Mouse (Mus musculus) heart, postnatal 10 days (tissue): Measurements from ENCODE around the gene Slc35b3. TPM values are rescaled to one million over a fixed set of nuclear protein-coding genes. Genes with fewer than 3 reads are reported as not detected.
A peak's percentile ranks its signal among the peaks of the same experiment; 100 is the strongest.

Source experiments
- DNase-seq, 2 experiments: peaks; one replicate each; pipeline ENCODE4 v3.0.0; 2021
- intact Hi-C: fragments of 180-260 bp; cut with DNase I; formaldehyde crosslinking; loops from one replicate; pipeline ENCODE4 v1.15.1; 2025
- total RNA-seq, 2 experiments: library from RNA; stranded (reverse); gene quantifications; 2 replicates each; pipeline ENCODE4 v1.2.3; 2021

The Slc35b3 gene
- total RNA-seq = 1 to 10 TPM; 8.0 to 8.7 TPM

DNA sequence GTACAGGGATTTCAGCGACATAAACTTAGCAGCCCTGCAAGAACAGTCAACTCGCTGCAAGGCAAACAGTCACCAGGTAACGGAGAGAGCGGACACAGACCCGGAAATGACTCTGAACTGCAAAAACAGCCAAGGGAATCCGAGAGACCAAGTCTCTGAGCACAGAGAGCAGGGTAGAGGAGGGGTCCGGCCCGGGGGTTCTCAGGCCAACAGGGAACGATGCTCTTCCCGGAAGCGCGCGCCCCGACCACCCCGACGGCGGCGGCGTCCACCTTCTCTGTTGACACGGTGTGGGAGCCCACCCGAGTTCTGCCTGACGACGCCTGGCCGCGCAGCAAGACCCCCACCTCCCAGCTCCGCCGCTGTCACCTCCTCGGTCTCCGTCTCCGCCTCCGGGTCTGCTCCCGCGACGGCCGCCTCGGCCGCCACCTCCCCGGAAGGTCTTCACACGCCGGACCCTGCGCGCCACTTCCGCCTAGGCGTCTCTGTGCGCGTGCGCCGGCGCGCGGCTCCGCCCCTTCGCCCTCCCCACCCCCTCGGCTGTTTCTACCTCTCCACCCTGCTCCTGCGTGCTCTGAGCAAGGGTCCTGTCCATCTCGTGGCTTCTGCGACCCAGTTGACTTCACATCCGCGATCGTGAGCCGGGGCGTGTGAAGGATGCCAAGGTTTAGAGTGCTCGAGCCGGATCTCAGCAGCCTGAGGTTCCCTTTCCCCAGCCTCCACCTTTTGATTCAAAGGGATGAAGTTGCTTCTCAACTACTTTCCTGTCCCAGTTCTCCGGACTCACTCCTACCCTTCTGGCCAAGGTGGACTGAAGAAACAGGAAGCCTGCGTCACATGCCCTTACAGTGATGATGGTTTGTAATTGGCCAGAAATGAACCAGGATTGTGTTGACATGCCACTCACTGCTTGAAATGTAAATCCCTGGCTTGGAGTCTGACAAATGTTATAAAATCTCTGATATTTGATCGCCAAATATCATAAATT is at the start of gene Slc35b3:
TSS of gene Slc35b3 (minus strand) at position 813 of the 988 bp plus-strand sequence.
- intact Hi-C loops = no loop called here
- peak; percentile 88 to 89 for DNase-seq

- intact Hi-C loops = no loop called here
- no peak for DNase-seq
These were observed 49.6 kb upstream of the Slc35b3 start for GRCm38 (mm10) chr13:39010280-39010679.

DNA sequence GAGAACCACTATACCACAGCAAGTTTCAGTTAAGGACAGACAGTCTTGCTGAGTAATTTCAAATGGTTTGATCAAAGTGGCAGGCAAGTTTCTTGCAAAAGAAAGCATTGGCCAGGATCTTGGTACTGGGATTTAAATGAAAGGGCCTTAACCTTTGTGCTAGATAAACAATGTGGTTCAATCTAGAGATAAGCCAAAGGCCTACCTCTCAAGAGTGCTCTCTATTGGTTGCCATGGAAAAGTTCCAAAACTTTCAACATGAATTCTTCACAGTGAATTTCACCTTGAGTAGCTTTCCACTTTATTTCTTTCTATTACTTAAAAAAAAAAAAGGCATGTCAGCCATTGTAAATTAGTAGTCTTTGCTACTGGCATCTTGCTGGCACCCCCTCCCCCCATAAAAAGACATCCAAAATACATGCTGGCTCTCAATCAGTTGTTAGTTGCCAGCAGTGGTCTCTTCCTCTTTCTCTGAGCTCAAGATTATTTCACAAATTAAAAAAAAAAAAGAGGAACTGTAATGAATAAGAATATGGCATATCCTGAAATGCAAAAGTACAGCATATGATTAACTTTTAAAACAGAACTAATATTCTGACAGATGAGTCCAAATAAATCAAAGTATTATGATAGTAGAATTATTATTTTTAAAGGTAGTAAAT is 42.6 kb upstream of the Slc35b3 start:
- intact Hi-C loops = no loop called here
- no peak for DNase-seq

- intact Hi-C loops = no loop called here
- no peak for DNase-seq
These were observed 41.7 kb upstream of the Slc35b3 start for GRCm38 (mm10) chr13:39002424-39002823.

- DNase-seq = peak; percentile 21 to 23
- intact Hi-C loops = no loop called here
These were observed 40.8 kb upstream of the Slc35b3 start for GRCm38 (mm10) chr13:39001434-39001833.

DNA sequence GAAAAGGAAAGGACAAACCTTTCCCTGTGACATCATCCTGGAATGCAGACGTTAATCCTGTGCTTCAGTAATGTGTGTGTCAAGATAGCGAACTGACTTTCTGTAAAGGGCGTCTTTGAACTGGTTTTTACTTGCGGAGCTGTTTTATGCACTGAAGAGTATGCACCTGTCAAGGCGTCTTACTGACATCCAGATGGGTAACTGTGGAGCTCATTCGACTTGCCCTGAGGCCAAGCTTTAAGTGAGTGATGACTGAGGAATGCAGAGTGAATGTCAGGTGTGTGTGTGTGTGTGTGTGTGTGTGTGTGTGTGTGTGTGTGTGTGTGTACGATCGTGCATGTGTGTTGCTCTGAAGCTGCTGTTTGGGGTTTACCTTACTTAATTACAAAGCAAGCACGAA is 38.3 kb upstream of the Slc35b3 start:
- intact Hi-C loops = no loop called here
- DNase-seq = no peak

GRCm38 (mm10) chr13:38992529-38992928 is 31.9 kb upstream of the Slc35b3 start:
- DNase-seq = peak; percentile 40 to 44

DNA sequence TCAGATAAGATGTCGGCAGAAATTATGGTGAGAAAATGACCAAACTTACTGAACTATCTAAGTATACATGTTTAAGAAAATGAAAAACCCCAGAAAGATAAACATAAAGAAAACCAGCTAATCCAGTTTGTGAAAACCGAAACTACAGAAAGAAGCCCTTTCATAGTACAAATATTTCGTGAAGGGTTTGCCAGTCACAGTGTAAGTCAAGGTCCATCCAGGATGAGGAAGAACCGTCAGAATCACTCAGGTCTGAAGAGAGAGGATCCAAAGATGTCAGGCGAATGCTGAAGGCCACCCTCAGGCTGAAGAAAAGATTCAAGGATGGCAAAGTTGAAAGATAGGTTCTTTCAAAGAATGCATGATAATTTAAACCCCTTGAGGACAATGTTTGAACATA is 23.1 kb upstream of the Slc35b3 start:
- intact Hi-C loops = no loop called here
- no peak for DNase-seq

More at GRCm38 (mm10) chr13:38992529-38992928, 31.9 kb upstream of the Slc35b3 start:
- intact Hi-C loops = loop anchor here (2.0 to 5.0 kb wide), 2 partner anchors 16 to 1755 kb away; no protein-coding TSS in a partner anchor

DNA sequence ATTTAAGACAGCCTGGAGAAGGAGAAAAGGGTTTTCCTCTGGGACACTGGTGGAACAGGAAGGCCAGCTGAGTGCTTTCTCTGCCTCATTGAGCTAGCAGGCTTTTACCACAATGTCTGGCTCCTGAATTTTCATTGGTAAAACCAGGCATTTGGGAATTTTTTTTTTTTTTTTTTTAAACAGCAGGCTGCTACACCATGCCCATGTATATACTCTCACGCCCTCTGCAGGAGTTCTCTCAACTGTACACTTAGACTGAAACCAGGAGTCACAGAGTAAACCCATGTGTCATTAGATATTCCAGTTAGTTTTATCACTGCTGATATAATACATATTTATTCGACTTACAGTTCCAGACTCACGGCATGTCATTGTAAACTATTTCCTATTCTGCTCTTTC is 20.2 kb upstream of the Slc35b3 start:
- no peak for DNase-seq
- intact Hi-C loops = no loop called here

DNA sequence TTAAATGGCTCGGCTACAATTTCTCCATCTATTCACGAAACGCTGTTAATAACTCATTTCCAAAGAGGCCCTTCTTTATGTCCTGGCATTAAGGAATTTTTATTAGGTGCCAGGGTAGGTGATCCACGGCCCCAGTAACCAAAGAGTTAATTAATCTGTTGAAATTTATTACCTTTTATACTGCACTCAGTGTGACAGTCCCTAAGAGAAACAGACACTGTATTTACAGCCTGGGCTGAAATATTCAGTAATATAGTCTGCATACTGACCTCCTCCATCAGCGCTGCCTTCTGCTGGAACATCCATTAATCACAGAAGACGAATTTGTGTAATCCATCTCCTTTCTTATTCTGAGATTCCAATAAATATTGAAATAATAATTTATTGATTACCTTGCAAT is 16.3 kb upstream of the Slc35b3 start:
- DNase-seq = no peak
- intact Hi-C loops = no loop called here

DNA sequence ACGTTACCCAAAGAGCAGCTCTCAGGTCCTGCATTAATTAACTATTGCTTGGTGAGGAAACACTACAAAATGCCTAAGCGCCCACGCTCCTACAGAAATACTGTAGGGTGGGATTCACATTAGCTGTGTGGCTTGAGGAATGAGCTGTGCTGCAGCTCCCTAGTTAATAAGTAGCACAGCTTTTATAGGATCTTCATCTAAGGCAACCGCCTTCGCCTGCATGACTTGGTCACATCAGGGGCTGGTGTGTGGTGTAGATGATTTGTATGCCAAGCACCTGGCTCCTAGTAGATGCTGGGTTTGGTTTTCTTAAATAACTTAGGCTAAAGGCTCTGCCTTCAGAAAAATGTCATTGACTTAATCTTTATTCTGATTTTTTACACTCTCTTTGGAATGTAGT is 15.2 kb upstream of the Slc35b3 start:
- no peak for DNase-seq
- intact Hi-C loops = no loop called here

GRCm38 (mm10) chr13:38972602-38973001 is 11.9 kb upstream of the Slc35b3 start:
- intact Hi-C loops = no loop called here
- no peak for DNase-seq

DNA sequence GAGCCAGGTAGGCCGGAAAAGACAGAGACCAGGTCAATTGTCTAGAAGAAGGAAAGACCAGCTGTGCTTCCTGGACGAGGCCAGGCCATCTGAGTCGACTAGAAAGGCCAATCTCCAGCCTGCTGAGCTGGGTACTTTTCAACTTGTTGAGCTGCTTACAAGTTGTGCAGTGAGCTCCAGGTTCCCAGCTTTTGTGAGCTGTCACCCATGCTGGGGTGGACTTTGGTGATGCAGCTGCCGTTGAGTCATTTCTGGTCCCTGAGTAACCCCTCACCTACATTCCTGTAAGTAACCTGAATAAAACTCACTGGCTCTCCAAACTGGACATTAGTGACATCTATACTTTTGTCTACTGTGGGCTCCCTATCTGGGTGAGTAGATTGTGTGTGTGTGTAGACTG is 10.4 kb upstream of the Slc35b3 start:
- intact Hi-C loops = no loop called here
- DNase-seq = no peak

GRCm38 (mm10) chr13:38967518-38967917 is 6.8 kb upstream of the Slc35b3 start:
- intact Hi-C loops = no loop called here

GRCm38 (mm10) chr13:38966922-38967448 is 6.3 kb upstream of the Slc35b3 start:
- DNase-seq = no peak
- intact Hi-C loops = no loop called here

More at GRCm38 (mm10) chr13:38967518-38967917, 6.8 kb upstream of the Slc35b3 start:
- DNase-seq = no peak

DNA sequence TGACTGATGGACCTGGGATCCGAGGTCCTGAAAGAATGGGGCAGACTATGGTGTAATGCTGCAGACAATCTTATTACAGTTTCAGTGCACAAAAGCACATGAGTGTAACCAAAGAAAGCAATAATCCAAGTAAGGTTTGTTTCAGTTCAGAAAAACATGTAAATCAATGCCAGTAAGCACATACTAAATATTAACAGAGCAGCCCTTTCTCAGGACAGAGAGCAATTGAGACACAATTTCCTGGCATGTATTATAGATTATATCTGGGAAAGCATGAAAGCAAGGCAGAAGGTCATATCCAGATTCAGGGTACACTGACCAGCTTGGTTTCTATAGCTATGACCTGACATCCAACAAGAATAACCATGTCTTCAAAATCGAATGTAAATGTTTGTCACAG is 2.1 kb upstream of the Slc35b3 start:
- intact Hi-C loops = no loop called here
- no peak for DNase-seq

DNA sequence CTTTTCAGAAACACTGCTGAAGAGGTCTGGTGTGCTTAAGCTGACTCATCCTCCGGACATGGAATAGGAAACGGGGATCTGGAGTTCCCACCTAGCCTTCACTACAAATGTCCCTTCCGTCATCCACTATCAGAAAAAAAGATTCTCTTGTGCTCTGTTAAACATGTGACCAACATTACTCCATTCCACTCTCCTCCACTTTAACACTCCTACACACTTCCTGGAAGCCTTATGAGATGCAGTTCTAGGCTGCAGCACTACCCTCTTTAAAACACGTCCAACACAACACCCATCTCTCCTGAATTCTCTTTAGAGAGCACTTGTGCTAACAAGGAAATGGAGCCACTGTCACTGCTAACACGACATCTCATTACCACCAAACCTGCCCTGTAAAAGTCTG is 2.6 kb downstream of the Slc35b3 start:
- intact Hi-C loops = no loop called here

DNA sequence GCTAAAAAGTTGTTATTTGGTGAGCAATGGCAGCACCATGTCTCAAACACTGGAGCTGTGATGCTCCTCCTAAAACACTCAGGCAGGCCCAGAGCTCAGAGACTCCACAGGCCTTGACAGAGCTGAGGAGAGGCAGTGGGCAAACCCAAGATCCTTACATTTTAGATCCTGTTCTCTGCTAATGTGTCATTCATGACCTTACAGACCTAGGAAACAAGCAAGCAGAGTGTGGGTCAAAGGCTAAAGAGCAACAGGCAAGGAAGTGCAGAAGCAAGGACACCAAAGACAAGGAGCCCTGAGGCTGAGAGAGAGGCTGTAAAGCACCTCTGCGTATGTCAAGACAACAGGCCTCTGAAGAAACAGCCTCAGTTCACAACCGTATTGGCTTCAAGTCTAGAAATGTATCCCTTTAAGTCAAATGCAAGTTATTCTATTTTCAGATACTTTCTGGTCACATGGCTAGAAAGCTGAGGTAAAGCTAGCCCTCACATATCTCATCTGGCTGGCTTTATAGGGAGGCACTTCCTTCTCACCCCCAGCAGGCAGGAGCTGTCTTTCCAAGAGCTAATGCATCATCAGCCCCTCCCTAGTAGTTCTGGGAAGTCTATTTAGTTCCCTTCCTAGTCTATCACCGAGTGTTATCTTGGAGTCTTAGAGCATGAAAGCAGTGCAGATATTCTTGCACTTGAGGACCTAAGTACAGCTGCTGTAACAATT is 14.2 kb downstream of the Slc35b3 start:
- intact Hi-C loops = no loop called here
- DNase-seq = no peak

More for the DNA sequence above, 2.6 kb downstream of the Slc35b3 start:
- DNase-seq = no peak

DNA sequence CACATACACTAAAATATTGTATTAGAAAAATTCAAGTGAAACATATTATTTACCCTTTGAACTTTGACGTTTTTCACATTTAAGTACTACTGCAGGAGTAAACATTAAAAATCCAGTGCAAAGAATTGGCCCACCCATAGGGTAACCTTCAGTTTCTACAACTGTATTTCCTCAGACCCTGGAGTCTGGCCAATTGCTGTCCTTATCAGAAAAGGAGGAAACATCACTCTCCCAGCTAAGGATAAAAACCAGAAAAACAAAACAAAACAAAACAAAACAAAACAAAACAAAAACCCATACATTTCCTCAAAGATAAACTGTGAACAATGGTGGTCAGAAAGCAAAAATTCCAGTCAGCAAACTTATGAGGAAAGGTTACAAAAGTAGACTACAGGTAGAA is 14.9 kb downstream of the Slc35b3 start:
- intact Hi-C loops = no loop called here
- peak; percentile 20 to 21 for DNase-seq

DNA sequence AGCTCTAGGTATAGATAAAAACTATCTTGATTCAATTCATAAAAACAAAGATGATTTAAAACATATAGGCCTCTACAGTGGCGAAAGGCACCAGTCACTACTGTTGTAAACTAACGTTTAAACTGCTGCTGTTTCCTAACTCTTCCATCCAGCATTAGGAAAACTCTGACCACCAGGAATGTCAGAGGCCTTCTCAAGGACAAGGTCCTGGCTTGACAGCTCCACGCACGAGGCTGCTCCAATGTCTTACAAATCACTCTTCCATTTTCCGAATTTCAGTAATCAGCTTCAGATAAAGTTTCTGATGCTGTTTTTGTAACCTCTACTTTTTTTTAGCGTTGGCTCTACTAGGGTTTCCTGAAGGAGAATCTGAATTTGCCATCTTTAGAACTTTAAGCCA is 15.7 kb downstream of the Slc35b3 start:
- no peak for DNase-seq
- intact Hi-C loops = no loop called here

DNA sequence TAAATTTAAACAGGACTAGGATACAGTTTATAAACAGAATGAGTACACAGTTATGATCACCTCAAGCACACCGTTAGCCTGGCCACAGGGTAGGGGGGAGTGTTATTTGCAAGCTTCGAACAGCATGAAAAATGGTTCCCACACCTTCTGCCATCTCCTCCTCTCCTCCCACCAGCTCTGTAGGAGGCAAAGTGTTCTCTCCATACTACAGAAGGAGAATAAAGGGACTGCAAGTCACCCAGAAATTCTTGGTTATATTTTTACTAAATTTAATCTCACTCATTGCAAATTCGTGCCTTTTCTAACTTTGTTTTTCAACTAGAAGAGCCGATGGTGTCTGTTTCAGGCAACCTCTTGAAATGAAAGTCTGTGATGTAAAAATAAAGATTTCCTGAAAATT is 18.9 kb downstream of the Slc35b3 start:
- no peak for DNase-seq
- intact Hi-C loops = no loop called here
